Mouse (Mus musculus) bone marrow, adult 2 months (tissue): ENCODE results near the gene Gm49721. TPM values are rescaled to one million over a fixed set of nuclear protein-coding genes. Genes with fewer than 3 reads are reported as not detected.
"Not testable (repeated sequence)": the region's sequence is repeated elsewhere in the genome, so short reads cannot be mapped to it uniquely, and the experiment has no call there.

ENCODE experiments used
- H3K27ac ChIP-seq: fragments of 200-500 bp; 2 replicates; pipeline ENCODE4 v1.5.1; 2012; ENCODE audit warnings: low read depth, mild to moderate bottlenecking, control low read depth, inconsistent platforms, low read length; ENCODE audit not compliant: control insufficient read depth, poor library complexity, insufficient read depth
- H3K4me1 ChIP-seq: fragments of 200-500 bp; 2 replicates; pipeline ENCODE4 v1.6.1; 2011; ENCODE audit warnings: low read length; ENCODE audit not compliant: control insufficient read depth, insufficient read depth
- H3K4me3 ChIP-seq: fragments of 200-500 bp; replicated peaks from 2 replicates; pipeline ENCODE3; 2011; ENCODE audit warnings: mild to moderate bottlenecking, low read depth, low read length, control low read depth; ENCODE audit not compliant: control insufficient read depth
- WGBS: fragments of 180-500 bp; shearing (Covaris S2); methylation state at CpG from one replicate; pipeline ENCODE4 v1.1.7; 2018; 5-methylcytosine and 5-hydroxymethylcytosine counted together
- polyA plus RNA-seq: library from polyadenylated mRNA; stranded (reverse); fragments of >200 nt; gene quantifications from 2 replicates; pipeline ENCODE4 v1.2.4, GENCODE M21; 2011; ENCODE audit warnings: low replicate concordance; ENCODE audit not compliant: missing spikeins, insufficient read depth, insufficient read length

Gm49721 gene
- polyA plus RNA-seq, 1 experiment, result not detected

DNA sequence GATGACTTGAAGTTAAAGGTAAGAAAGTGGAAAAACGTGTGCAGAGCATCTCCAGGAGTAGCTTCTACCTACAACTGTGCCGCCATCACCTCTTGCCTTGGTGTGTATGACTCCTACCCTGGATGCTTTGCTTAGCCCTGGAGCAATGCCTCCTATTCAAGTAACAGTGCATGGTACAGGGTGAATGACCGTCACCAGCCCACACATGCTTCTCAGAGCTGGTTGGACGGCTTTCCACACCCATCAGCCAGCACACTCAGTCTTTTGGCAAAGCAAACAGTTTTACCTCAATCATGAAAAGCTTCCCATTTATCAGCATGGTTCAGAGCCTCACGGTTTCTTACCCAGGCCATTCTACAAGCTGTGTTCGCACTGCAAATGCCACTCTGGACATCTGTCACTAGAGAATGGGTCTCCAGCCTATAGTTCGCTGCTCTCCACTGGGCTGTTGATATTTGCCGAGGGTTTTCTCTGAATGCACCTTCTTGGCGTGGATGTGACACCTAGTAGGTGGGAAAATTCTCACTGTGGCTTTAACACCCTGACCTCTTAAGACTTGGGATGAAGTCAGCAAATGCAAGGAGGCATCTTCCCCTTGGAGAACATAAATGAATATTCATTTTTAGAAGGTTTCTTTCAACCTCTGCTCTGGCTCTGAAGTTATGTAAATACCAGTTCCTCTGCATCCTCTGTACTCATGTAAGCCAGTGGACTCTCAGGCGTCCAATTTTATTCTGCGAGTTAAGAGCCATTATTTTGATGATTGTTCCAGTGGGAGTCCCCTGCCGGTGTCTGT is 23.3 kb downstream of the Gm49721 start:
- WGBS, result 83% methylated on average over 9 of the region's 12 CpGs
- not testable (repeated sequence) for H3K4me3 ChIP-seq, H3K4me1 ChIP-seq, H3K27ac ChIP-seq

DNA sequence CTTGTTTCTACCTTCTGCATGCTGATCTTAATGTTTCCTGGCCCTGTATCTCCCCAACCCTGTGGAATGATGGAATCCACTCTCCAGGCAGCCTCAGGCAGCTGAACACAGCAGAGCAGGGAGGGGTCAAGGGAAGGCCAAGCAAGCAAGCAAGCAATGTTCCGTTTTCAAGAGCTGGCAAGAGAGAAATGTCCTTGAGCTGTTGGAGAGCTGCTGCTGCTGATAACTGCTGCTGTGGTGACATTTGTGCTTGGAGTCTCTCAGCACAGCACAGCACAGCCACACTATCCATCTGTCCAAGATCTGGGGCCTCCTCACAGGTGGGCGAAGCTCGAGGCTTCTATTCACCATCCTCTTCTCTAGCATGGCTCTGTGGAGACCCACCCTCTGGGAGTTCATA is 24.7 kb downstream of the Gm49721 start:
- H3K27ac ChIP-seq, H3K4me3 ChIP-seq, H3K4me1 ChIP-seq: not testable (repeated sequence)
- no CpG with 5 or more reads among the region's 3 CpGs for WGBS

DNA sequence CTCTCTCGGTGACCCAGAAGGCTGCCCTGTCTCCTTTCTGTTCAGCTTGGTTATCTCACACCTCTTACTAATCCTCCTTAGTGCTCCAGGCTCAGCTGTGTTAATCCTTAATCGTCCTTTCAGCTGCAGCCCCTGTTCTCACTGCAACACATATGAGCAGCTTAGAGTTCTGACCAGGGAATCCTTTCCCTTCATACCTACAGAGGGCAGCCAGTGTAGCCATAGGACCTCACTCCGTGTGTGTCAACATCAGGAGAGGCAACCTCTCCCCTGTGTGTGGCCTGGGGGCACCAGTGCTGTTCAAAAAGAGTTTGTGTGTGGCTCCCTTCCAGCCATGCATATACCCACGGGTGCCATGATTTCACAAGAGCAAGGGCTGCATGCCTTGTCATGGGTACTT is 26.9 kb downstream of the Gm49721 start:
- not testable (repeated sequence) for H3K4me3 ChIP-seq, H3K4me1 ChIP-seq, H3K27ac ChIP-seq
- 80% methylated on average over 3 of the region's 4 CpGs for WGBS

DNA sequence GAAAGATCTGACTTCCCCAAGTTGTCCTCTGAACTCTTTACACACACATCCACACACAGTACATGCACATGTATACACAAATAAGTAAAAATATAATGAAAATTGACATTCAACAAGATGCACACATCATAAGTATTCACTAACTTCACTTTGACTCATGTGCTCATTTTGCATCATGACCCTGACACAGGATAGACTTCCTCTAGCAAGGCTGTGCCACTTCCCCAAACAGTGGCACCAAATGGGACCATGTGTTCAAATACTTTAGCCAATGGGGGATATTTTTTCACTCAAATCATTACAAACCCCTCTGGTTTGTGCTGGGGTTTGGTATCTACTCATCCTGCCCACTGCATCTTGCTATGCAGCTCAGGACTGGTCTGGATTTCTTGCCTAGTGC is 30.2 kb downstream of the Gm49721 start:
- H3K4me1 ChIP-seq, H3K27ac ChIP-seq, H3K4me3 ChIP-seq: not testable (repeated sequence)

DNA sequence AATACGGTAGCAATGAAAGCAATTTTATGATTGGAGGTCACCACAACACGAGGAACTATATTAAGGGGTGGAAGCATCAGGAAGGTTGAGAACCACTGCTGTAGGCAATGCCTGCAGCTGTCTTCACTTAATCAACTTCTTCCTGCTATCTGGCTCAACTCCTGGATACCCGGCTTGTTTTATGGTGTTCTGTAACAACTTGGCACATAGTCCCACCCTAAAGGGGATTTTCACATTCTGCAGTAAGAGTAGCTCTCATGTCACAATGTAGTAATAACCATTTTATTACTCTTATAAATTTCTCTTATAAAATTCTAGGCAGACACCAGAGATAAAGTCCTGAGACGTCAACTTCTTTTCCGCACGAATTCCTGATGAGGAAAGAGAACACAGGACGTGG is 30.7 kb downstream of the Gm49721 start:
- no CpG with 5 or more reads among the region's 7 CpGs for WGBS
- H3K27ac ChIP-seq, H3K4me3 ChIP-seq, H3K4me1 ChIP-seq: not testable (repeated sequence)

DNA sequence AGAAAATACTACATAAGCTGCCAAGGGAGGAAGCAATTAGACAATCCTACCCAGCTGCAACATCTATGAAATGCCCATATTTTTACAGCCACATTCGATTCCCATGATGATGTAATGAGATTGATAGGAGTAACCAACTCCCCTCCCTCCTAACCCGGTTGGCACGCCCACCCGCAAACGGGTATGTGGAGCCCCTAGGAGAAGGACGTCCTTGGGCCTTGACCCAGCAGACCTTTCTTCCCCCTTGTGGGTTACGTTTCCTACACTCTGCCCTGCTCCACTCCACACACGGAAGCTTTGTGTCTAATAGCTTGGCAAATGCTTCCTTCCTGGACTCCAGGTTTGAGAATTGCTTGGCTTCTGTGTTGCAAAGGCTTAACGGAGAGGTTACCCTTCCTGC is 31.2 kb downstream of the Gm49721 start:
- WGBS, result 1% methylated on average over 6 of the region's 9 CpGs
- H3K4me3 ChIP-seq, H3K4me1 ChIP-seq, H3K27ac ChIP-seq: not testable (repeated sequence)

DNA sequence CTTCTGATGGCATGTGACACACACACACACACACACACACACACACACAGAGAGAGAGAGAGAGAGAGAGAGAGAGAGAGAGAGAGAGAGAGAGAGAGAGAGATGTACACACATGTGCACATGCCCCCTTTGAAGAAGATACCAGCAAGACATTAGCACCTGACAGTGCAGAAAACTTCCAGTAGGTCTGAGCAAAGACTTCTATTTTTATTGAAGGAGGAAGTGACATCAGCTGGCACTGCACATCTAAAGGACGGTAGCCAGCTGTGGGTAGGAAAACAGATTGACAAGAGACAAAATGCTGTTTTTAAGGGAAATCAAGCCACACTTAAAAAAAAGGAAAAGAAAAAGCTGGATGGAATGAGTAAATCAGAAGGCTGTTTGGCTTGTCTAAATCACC is 35.5 kb downstream of the Gm49721 start:
- not testable (repeated sequence) for H3K27ac ChIP-seq, H3K4me1 ChIP-seq, H3K4me3 ChIP-seq
- WGBS, result no CpG with 5 or more reads among the region's 1 CpGs

DNA sequence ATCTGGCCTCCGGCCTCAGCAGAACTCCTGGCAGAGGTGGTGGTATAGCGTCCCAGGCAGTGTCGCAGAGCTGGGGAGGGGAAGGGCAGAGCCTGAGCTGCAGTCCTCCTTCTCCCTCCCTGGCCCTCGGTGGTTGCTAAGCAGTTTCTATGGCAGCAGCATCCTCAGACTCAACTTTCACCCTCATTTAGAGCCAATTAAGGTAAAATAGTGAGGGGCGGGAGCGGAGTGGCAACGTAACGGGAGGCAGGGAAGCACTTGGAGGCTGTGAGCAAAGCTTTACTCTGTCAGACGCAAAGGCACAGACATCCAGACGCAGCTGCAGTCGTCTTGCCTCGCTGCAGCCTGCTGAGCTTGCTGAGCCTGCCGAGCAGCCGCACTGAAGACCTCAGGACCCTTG is 46.6 kb downstream of the Gm49721 start, which contains the start of gene Gm1604a:
Gene Gm1604a (plus strand): TSS at position 312 of the 400 bp plus-strand sequence.
- H3K4me1 ChIP-seq, H3K27ac ChIP-seq, H3K4me3 ChIP-seq: not testable (repeated sequence)
- 35% methylated on average over 6 of the region's 14 CpGs for WGBS

DNA sequence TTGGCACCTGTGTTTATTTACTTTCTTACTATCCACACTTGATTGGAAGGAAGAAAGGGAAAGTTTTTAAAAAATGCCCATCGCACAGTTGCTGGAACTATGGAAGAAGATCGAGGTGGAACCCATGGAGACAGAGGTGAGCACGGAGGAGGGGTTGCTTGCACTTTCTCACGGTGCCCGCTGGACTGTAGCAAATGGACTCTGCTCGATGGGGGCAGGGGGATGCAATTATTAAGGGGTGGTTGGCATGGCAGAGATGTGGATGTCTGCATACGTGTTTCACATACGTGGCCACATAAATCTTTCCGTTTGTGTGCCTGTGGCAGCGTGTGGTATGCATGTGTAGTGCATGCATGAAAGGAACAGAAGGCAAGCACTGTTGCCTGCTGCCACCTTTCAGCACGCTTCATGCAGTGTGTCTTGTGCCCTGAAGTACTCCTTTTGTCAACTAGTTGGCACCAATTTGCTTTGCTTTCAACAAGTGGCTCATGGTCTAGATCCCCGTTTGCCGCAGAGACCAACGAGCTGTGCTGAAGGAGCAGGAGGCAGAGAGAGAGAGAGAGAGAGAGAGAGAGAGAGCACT is 47.2 kb downstream of the Gm49721 start:
- not testable (repeated sequence) for H3K4me3 ChIP-seq, H3K4me1 ChIP-seq, H3K27ac ChIP-seq
- 79% methylated on average over 3 of the region's 14 CpGs for WGBS

DNA sequence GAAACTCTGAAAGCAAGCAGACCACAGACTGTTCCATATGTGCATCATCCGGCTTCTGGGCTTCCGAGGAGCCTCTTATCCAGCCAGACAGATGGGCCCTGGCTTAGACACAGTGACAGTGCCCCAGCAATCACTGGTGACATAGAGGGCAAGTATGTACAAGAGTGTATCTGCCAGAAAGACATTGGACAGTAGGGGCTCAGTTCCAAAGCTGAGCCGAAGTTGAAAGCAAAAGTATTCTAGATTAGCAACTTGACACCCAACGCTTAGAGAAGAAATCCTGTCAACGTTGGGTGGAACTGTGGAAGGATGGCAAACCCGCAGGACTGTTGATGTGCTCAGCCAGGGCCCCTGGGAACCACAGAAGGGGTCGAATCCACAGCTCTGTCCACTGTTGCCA is 51.5 kb downstream of the Gm49721 start:
- H3K4me1 ChIP-seq, H3K27ac ChIP-seq, H3K4me3 ChIP-seq: not testable (repeated sequence)
- 68% methylated on average over 6 of the region's 7 CpGs for WGBS

DNA sequence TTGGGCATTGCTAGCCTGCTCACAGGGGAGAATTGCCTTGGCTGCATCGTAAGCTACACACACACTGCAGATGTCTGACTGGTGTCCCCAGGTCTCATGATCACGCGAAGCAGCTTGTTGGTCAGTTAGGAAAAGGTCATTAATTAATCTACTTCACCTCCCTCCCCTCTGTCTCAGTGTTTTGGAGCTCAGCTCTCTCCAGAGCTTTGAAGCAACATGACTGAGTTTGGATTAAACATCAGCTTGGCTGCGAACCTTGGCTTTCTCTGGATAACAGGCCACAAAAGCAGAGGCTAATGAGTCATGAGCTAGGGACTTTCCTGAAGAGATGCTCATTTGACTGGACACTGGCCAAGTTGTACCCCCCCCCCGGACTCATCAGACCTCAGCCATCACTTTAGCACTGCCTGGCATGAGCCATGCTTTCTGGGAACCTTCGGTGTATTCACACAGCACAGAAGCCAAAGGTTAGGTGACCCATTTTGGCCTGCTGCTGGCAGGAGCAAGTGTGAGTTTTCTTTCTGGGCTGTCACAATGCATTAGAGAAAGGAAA is 52.0 kb downstream of the Gm49721 start:
- not testable (repeated sequence) for H3K27ac ChIP-seq
- 75% methylated on average over 3 of the region's 6 CpGs for WGBS

DNA sequence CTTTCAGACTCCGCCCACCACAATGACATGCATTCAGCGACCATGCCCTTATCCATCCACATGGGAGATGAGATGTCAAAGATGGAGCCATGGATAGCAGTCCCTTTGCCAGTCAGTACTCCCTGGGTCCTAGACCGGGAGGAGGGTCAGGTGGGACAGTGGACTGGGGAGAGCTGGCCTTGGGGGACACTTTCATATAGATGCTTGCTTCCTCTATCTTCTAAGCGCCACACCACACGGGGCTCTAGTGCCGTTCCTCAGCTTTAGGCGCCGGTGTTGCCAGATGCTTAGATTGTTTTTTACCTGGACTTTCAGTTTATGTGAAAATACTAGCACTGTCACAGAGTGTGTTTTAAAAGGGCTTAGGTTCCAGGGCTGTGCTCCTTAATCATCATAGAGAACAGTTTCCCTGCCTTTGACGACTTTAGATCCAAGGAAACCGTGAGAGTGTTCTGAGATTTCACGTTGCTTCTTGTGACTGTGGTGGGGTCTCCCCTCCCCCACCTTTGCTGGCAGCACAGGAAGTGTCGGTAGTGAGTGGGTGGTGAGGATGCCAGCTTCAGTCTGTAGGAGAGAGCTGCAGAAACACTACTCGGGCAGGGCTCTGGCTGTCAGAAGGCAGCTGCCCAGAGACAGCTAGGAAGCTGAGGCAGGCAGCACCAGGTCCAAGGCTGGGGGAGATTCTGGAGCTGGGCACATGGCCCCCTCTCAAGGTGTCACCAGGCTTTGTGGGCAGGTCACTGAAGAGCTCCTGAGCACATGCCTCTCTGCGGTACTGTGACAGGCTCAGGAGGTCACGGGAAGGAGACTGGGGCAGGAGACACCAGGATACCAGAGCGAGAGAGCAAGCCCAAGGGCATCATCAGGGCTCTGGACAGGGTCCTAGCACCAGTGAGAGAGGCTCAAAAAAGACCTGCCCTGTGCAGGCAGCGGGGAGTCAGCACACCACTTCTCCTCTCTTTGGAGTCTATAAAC is 54.8 kb downstream of the Gm49721 start:
- H3K4me1 ChIP-seq, H3K27ac ChIP-seq: not testable (repeated sequence)

More for the DNA sequence above, 52.0 kb downstream of the Gm49721 start:
- H3K4me1 ChIP-seq, H3K4me3 ChIP-seq: not testable (repeated sequence)

DNA sequence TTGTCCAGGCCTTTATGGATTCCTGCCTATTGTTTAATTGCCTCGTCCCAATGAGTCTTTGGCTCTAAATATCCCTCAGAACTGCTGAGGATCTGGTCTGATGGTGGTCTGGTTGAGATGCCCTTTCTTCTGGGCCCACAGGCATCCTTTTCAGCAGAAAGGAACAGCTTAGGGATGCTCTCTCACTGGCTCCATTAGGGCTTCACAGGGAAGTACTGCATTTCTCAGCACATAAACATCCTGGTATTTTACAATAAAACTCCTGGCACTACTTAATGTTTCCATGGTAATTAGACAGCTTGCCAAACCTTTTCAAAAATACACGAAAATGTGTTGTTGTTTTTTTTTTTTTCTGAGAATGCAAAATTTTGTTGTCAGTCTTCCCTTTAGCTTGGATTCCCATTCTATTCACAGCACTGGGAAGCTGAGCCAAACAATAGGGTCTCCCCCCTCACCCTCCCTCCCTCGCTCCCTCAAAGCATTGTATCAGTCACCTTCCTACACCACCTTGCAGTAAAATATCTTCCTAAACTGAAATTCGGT is 90.4 kb downstream of the Gm49721 start:
- not testable (repeated sequence) for H3K27ac ChIP-seq, H3K4me3 ChIP-seq, H3K4me1 ChIP-seq
- WGBS, result 74% methylated on average over 2 of the region's 4 CpGs

More for the DNA sequence above, 54.8 kb downstream of the Gm49721 start:
- not testable (repeated sequence) for H3K4me3 ChIP-seq
- WGBS, result 48% methylated on average over 3 of the region's 17 CpGs
